Mouse (Mus musculus) left cerebral cortex, adult 2 months (tissue): ENCODE measurements around the gene Cox6a1. TPM values are rescaled to one million over a fixed set of nuclear protein-coding genes. Genes with fewer than 3 reads are reported as not detected.
A peak's percentile ranks its signal among the peaks of the same experiment; 100 is the strongest.
"Not testable (repeated sequence)": the region's sequence is repeated elsewhere in the genome, so short reads cannot be mapped to it uniquely, and the experiment has no call there.

ENCODE experiments used
- DNase-seq, 2 experiments: peaks; one replicate each; pipeline ENCODE4 v3.0.0; 2021 to 2022; ENCODE audit warnings: low spot score in 2 of 2, mixed read lengths in 1 of 2; ENCODE audit errors: extremely low spot score in 1 of 2
- H3K27ac ChIP-seq: fragments of 200-600 bp; 2 replicates; pipeline ENCODE4 v1.8.1; 2022
- H3K4me3 ChIP-seq: fragments of 200-600 bp; 2 replicates; pipeline ENCODE4 v1.8.1; 2022
- CTCF ChIP-seq: fragments of 200-600 bp; IDR thresholded peaks from 2 replicates; pipeline ENCODE4 v1.8.1; 2022; ENCODE audit warnings: antibody characterized with exemption, mild to moderate bottlenecking, moderate library complexity
- intact Hi-C: fragments of 180-260 bp; cut with DNase I; formaldehyde crosslinking; loops from one replicate; pipeline ENCODE4 v1.15.1; 2025
- total RNA-seq, 2 experiments: library from RNA; stranded (reverse); gene quantifications; 2 replicates each; pipeline ENCODE4 v1.2.3; 2021

Cox6a1 gene
- total RNA-seq, 2 experiments from 2014 or later, result 701 to 719 TPM

DNA sequence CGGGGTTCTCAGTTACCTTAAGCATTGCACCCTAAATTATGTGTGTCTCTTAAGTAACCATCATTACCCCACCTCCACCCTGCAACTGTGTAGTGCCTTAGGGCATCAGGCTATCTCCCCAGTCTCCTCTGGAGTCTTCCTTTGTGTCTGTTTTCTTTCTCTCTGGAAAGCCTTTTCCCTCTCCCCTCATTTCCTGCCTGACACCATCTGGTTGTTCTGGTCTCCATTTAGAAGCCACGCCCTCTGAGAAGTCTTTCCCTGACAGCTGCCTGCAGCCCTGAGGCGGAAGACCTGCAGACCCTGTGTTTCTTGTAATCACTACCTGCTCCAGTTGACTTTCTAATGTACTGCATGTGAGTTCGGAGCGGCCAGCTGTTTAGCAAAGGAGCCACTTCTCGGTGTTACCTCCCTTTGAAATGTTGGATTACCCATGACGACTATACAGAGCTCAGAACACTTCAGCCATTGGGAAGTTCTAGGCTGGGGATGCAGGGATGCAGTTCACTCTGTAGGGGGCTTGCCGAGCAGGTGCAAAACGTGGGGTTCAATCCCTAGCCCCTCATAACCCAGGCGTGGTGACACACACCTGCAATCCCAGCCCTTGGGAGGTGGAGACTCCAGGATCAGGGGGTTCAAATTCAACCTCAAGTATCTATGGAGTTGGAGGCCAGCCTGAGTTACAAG is 31.0 kb downstream of the Cox6a1 start:
- H3K27ac ChIP-seq, result peak overlapping the region; percentile 85
- intact Hi-C loops, result no loop called here
- DNase-seq, result no peak
- no peak for TF ChIP-seq CTCF
- no peak overlapping the region for H3K4me3 ChIP-seq

DNA sequence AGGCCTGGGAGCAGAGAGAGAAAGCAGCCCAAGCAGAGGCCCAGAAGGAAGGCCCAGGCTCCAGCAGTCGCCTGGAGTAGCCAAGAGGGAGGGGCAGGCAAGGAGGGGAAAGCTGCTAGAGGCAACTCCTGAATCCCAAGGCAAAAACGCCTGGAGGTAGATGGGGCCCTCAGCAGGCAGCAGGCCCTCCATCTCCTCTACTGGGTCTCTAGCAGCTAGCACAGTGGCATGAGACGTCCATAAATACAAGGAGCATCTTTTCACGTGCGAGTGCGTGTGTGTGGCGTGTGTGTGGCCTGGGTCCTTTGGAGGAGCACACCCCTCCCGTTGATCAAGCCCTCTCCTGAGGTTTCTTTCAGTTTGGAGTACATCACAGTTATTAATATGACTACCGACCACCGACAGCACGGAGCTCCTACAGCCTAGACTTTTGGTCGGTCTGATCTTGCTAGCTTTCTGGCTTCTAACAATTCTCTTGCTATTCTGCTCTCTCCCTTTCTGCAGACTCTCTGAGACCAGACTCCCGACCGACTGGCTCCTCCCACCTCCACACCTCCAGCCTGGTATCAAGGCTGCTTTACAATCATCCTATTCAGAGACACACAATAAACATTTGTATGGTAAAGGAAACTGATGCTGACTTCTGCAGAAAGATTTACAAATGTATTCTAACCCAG is 31.7 kb downstream of the Cox6a1 start:
- no peak overlapping the region for H3K4me3 ChIP-seq
- peak overlapping the region; percentile 85 for H3K27ac ChIP-seq
- intact Hi-C loops, result no loop called here
- DNase-seq, result no peak
- no peak for TF ChIP-seq CTCF

DNA sequence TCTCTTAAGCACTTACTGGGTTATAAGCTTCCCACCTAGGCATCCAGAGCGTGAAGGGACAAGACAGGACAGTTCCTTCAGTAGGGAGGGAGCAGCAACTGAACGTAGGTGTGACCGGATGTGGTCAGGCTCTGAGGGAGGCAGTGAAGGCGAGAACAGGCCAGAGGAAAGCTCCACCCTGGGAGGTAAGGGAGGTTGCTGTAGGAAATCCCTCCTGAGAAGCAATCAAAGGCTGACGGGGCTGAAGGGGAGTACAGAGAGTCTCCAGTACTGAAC is 35.2 kb downstream of the Cox6a1 start:
- intact Hi-C loops, result no loop called here

DNA sequence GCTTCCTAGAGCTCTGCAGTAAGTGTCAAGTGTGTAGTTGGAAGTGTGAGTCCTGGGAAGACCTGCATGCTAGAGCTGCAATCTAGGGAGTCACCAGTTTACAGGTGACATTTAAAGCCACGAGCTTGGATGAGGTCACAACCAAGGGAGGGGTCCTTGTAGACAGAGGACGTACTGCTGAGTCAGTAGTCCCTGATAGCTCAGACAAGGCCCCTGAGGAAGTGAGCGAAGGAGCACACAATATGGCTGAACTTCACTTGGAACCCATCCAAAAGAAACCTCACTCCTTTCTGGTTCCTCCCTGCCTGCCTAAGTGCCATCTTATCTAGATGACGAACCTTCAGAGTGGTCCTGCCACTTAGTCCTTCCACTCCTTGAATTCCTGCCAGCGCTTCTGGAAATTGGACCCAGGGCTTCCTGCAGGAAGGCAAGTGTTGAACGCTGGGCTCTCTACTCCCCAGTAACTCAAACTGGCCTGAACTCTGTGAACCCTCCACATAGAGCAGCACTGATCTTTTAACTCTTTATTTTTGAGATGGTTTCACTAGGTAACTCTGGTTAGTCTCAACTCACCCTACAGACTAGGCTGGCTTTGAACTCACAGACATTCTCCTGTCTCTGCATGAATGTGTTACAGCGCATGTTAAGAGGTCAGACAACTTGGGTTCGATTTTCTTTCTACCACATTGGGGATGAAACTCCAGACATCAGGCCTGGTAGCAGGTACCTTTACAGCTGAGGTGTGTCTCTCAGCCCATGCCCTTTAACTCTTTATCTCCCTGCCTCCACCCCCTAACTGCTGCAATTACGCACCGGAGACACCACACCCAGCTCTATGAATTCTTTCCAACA is 35.7 kb downstream of the Cox6a1 start:
- intact Hi-C loops, result no loop called here
- TF ChIP-seq CTCF, result no peak
- no peak overlapping the region for H3K4me3 ChIP-seq
- no peak overlapping the region for H3K27ac ChIP-seq
- no peak for DNase-seq

More for the DNA sequence above, 35.2 kb downstream of the Cox6a1 start:
- Histone ChIP-seq H3K27ac (no peak overlapping the region), H3K4me3 (no peak overlapping the region)
- TF ChIP-seq CTCF, result no peak
- DNase-seq, result no peak

- H3K27ac ChIP-seq, result no peak overlapping the region
- no peak for DNase-seq
- TF ChIP-seq CTCF, result no peak
- no peak overlapping the region for H3K4me3 ChIP-seq
- intact Hi-C loops, result no loop called here
Observed at GRCm38 (mm10) chr5:115312354-115312753, 36.4 kb downstream of the Cox6a1 start.

- H3K4me3 ChIP-seq, intact Hi-C loops, H3K27ac ChIP-seq, DNase-seq: not testable (repeated sequence)
Observed at GRCm38 (mm10) chr5:115302190-115302589, 46.6 kb downstream of the Cox6a1 start.

- intact Hi-C loops, result loop anchor here (2.0 kb wide), 2 partner anchors 39 to 47 kb away; partner anchors contain the start of genes Cox6a1, Gatc and Triap1
- no peak for DNase-seq
- Histone ChIP-seq H3K27ac (peak overlapping the region; percentile 84), H3K4me3 (peak overlapping the region; percentile 94)
- TF ChIP-seq CTCF, result no peak
Observed at GRCm38 (mm10) chr5:115301615-115302014, 47.2 kb downstream of the Cox6a1 start.

GRCm38 (mm10) chr5:115300792-115301614 is 47.8 kb downstream of the Cox6a1 start, which contains the start of gene Dynll1:
Dynll1 (minus strand) TSS chr5:115300999.
- H3K27ac ChIP-seq, result peak within 1 kb of the TSS; percentile 94
- intact Hi-C loops, result loop anchor here (1.0 to 2.0 kb wide), 4 partner anchors 18 to 48 kb away; partner anchors contain the start of genes Cox6a1, Gatc, Srsf9 and Triap1
- no peak for TF ChIP-seq CTCF
- DNase-seq, result peak; percentile 100
- peak within 1 kb of the TSS; percentile 94 for H3K4me3 ChIP-seq

- intact Hi-C loops, result loop anchor here (1.0 to 2.0 kb wide), 4 partner anchors 19 to 49 kb away; partner anchors contain the start of genes Cox6a1, Gatc, Srsf9 and Triap1
- peak; percentile 29 for TF ChIP-seq CTCF
- Histone ChIP-seq H3K4me3 (peak overlapping the region; percentile 94), H3K27ac (peak overlapping the region; percentile 94)
- peak; percentile 56 to 65 for DNase-seq
Observed at GRCm38 (mm10) chr5:115300035-115300744, 48.6 kb downstream of the Cox6a1 start.

DNA sequence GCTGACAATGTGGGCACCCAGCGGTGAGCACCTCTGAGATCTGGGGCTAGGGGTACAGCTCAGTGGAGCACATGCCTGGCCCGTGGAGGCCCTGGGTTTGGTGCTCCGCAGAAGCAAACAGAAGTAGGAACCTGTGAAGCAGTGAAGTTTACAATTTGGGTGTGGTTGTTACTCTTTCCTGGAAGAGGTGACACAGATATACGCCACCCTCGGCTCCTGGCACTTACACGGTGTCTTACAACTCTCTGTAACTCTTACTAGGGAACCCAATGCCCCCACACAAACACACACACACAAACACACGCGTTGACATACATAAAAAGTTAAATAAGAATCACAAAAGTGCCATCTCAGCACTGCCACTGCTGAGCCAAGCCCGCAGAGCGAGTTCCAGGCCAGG is 52.4 kb downstream of the Cox6a1 start:
- Histone ChIP-seq H3K4me3 (no peak overlapping the region), H3K27ac (no peak overlapping the region)
- no peak for DNase-seq
- intact Hi-C loops, result loop anchor here (2.0 kb wide), 1 partner anchor 14 kb away; no protein-coding TSS in a partner anchor
- TF ChIP-seq CTCF, result no peak

Other genes starting within 250 kb of the Cox6a1 start
- gene Acads, start 229.6 kb downstream of the Cox6a1 start, total RNA-seq, result 1 to 10 TPM; 6.5 to 7.2 TPM
- 10 to 100 TPM; 25.2 to 31.0 TPM for gene Unc119b, start 214.0 kb downstream of the Cox6a1 start, total RNA-seq
- 10 to 100 TPM; 87.8 to 89.8 TPM for gene Mlec, start 190.8 kb downstream of the Cox6a1 start, total RNA-seq
- gene Cabp1, start 154.6 kb downstream of the Cox6a1 start, total RNA-seq, result 100 to 1,000 TPM; 319 to 335 TPM
- gene Pop5, start 113.1 kb downstream of the Cox6a1 start, total RNA-seq, result 100 to 1,000 TPM; 116 to 117 TPM
- 100 to 1,000 TPM; 253 to 265 TPM for gene Rnf10, start 76.1 kb downstream of the Cox6a1 start, total RNA-seq
- 10 to 100 TPM; 39.9 to 41.9 TPM for gene Coq5, start 69.3 kb downstream of the Cox6a1 start, total RNA-seq
- 100 to 1,000 TPM; 608 to 642 TPM for gene Dynll1, start 48.0 kb downstream of the Cox6a1 start, total RNA-seq
- gene Srsf9, start 21.8 kb downstream of the Cox6a1 start, total RNA-seq, result 10 to 100 TPM; 68.0 to 74.5 TPM
- gene Gatc, start 7.8 kb downstream of the Cox6a1 start, total RNA-seq, result 10 to 100 TPM; 20.6 to 20.9 TPM
- 10 to 100 TPM; 21.4 to 24.5 TPM for gene Triap1, start 7.8 kb downstream of the Cox6a1 start, total RNA-seq
- gene Msi1, start 80.6 kb upstream of the Cox6a1 start, total RNA-seq, result 10 to 100 TPM; 46.1 to 51.8 TPM
- gene Pla2g1b, start 117.3 kb upstream of the Cox6a1 start, total RNA-seq, result not detected
- gene Sirt4, start 135.7 kb upstream of the Cox6a1 start, total RNA-seq, result 10 to 100 TPM; 40.7 to 43.5 TPM
- 10 to 100 TPM; 22.8 to 25.7 TPM for gene Pxn, start 157.7 kb upstream of the Cox6a1 start, total RNA-seq
- 100 to 1,000 TPM; 183 to 187 TPM for gene Rplp0, start 210.5 kb upstream of the Cox6a1 start, total RNA-seq
- 10 to 100 TPM; 70.7 to 73.2 TPM for gene Gcn1l1, start 216.3 kb upstream of the Cox6a1 start, total RNA-seq